Mouse (Mus musculus): ENCODE data around the gene Krcc1. TPM values are rescaled to one million over a fixed set of nuclear protein-coding genes. Genes with fewer than 3 reads are reported as not detected.

Gene Krcc1
- total RNA-seq (2021) = 10 to 100 TPM; 54.6 to 54.9 TPM

GRCm38 (mm10) chr6:71271389-71272315 is at the start of gene Krcc1:
Gene Krcc1, plus strand, starts transcription at chr6:71271677.
- intact Hi-C loops (cut with DNase I) = loop anchor here (2.0 to 10.0 kb wide), 3 partner anchors 21 to 361 kb away; partner anchors contain the start of genes Kdm3a and Rnf103
- DNase-seq (ENCODE audit: low spot score) = peak; percentile 96

- no peak for DNase-seq (ENCODE audit: low spot score)
- intact Hi-C loops (cut with DNase I) = no loop called here
These were observed 47.1 kb upstream of the Krcc1 start for GRCm38 (mm10) chr6:71224184-71224943.

- DNase-seq (ENCODE audit: low spot score) = no peak
- intact Hi-C loops (cut with DNase I) = no loop called here
These were observed 44.9 kb upstream of the Krcc1 start for GRCm38 (mm10) chr6:71226544-71226943.

GRCm38 (mm10) chr6:71227157-71227770 is 44.2 kb upstream of the Krcc1 start:
- no peak for DNase-seq (ENCODE audit: low spot score)

GRCm38 (mm10) chr6:71235121-71235520 is 36.4 kb upstream of the Krcc1 start:
- no peak for DNase-seq (ENCODE audit: low spot score)
- intact Hi-C loops (cut with DNase I) = no loop called here

More at GRCm38 (mm10) chr6:71227157-71227770, 44.2 kb upstream of the Krcc1 start:
- intact Hi-C loops (cut with DNase I) = no loop called here

GRCm38 (mm10) chr6:71235944-71236343 is 35.5 kb upstream of the Krcc1 start:
- DNase-seq (ENCODE audit: low spot score) = no peak
- intact Hi-C loops (cut with DNase I) = no loop called here

- intact Hi-C loops (cut with DNase I) = no loop called here
- DNase-seq (ENCODE audit: low spot score) = no peak
These were observed 35.0 kb upstream of the Krcc1 start for GRCm38 (mm10) chr6:71236506-71236905.

- intact Hi-C loops (cut with DNase I) = no loop called here
- DNase-seq (ENCODE audit: low spot score) = no peak
These were observed 34.4 kb upstream of the Krcc1 start for GRCm38 (mm10) chr6:71237031-71237431.

GRCm38 (mm10) chr6:71239069-71239750 is 32.3 kb upstream of the Krcc1 start:
- no peak for DNase-seq (ENCODE audit: low spot score)
- intact Hi-C loops (cut with DNase I) = no loop called here

GRCm38 (mm10) chr6:71240831-71241230 is 30.6 kb upstream of the Krcc1 start:
- intact Hi-C loops (cut with DNase I) = no loop called here
- no peak for DNase-seq (ENCODE audit: low spot score)

- no peak for DNase-seq (ENCODE audit: low spot score)
- intact Hi-C loops (cut with DNase I) = no loop called here
These were observed 28.7 kb upstream of the Krcc1 start for GRCm38 (mm10) chr6:71242811-71243210.

GRCm38 (mm10) chr6:71243258-71243657 is 28.2 kb upstream of the Krcc1 start:
- DNase-seq (ENCODE audit: low spot score) = no peak
- intact Hi-C loops (cut with DNase I) = no loop called here

- no peak for DNase-seq (ENCODE audit: low spot score)
- intact Hi-C loops (cut with DNase I) = no loop called here
These were observed 23.1 kb upstream of the Krcc1 start for GRCm38 (mm10) chr6:71248420-71248819.

GRCm38 (mm10) chr6:71249615-71250014 is 21.9 kb upstream of the Krcc1 start:
- DNase-seq (ENCODE audit: low spot score) = no peak
- intact Hi-C loops (cut with DNase I) = no loop called here

- DNase-seq (ENCODE audit: low spot score) = no peak
- intact Hi-C loops (cut with DNase I) = no loop called here
These were observed 20.5 kb upstream of the Krcc1 start for GRCm38 (mm10) chr6:71250951-71251350.

GRCm38 (mm10) chr6:71254456-71254855 is 17.0 kb upstream of the Krcc1 start:
- intact Hi-C loops (cut with DNase I) = no loop called here

GRCm38 (mm10) chr6:71256166-71256565 is 15.3 kb upstream of the Krcc1 start:
- DNase-seq (ENCODE audit: low spot score) = no peak
- intact Hi-C loops (cut with DNase I) = no loop called here

More at GRCm38 (mm10) chr6:71254456-71254855, 17.0 kb upstream of the Krcc1 start:
- DNase-seq (ENCODE audit: low spot score) = no peak

- DNase-seq (ENCODE audit: low spot score) = no peak
- intact Hi-C loops (cut with DNase I) = no loop called here
These were observed 14.1 kb upstream of the Krcc1 start for GRCm38 (mm10) chr6:71257375-71257774.

GRCm38 (mm10) chr6:71258562-71258961 is 12.9 kb upstream of the Krcc1 start:
- DNase-seq (ENCODE audit: low spot score) = no peak
- intact Hi-C loops (cut with DNase I) = no loop called here

- intact Hi-C loops (cut with DNase I) = no loop called here
- DNase-seq (ENCODE audit: low spot score) = no peak
These were observed 12.3 kb upstream of the Krcc1 start for GRCm38 (mm10) chr6:71259166-71259565.

All from heart, postnatal 25 days (tissue).